Mouse (Mus musculus) small intestine, adult 2 months (tissue): ENCODE results near the gene Cdcp1.

ENCODE experiments used
- CTCF ChIP-seq: fragments of 200-500 bp; IDR thresholded peaks from 2 replicates; pipeline ENCODE4 v1.5.1; 2012; ENCODE audit warnings: low read depth, mild to moderate bottlenecking, control low read depth, inconsistent platforms, low read length, moderate library complexity, mixed read lengths; ENCODE audit not compliant: insufficient replicate concordance, insufficient read length; ENCODE audit errors: extremely low read depth
- POLR2A ChIP-seq: fragments of 200-500 bp; IDR thresholded peaks from 2 replicates; pipeline ENCODE4 v1.6.1; 2012; ENCODE audit warnings: low read depth, mild to moderate bottlenecking, control low read depth, inconsistent platforms, low read length, moderate library complexity

GRCm38 (mm10) chr9:123258796-123259195, 43.0 kb upstream of the Cdcp1 start:
- TF ChIP-seq CTCF (no peak), POLR2A (no peak)
